Comparison of ENCODE assay signal across 24 mouse cellular contexts in the genomic region with DNA sequence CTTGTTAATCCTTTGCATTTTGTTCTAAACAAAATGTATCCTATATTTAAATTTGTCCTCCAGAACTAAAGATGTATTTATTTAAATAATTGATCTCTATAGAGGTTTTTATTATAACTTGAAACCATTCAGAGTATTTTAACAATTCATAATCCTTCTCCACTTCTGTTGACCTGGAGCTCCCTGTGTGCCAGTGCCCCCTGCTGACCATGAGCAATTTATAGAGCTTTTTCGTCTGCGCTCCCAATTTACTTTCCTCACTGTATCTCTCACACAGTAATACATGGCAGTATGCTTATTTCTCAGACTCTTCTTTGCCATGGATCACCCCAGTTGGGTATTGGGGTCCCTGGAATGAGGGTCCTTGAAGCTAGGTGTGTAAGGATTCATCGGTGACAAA.
A peak's percentile ranks its signal among the peaks of the same experiment; 100 is the strongest.
DNase-seq lines count a peak whose midpoint lies in the region; ATAC-seq and TF ChIP-seq lines count a peak whose summit lies in the region.
"Had no signal": no experiment of that assay in that cellular context is flagged by ENCODE, and none has a peak within 500 bp of the region (broad histone marks: within the 10 kb centered on the region; RNA-seq: fewer than 3 reads in every experiment).

No protein-coding gene starts in this region.

- no peaks in the 10 kb centered on the region for H3K36me3 ChIP-seq in liver, postnatal 0 days (replicated peaks; ENCODE audit: insufficient read depth, low read length)
- no peaks in the 10 kb centered on the region for H3K36me3 ChIP-seq in liver, embryonic 12.5 days
- no peaks in the 10 kb centered on the region for H3K36me3 ChIP-seq in splenic B cell, adult 2 months (ENCODE audit: control insufficient read depth, insufficient read depth, low read length, poor library complexity, severe bottlenecking)
- H3K36me3 ChIP-seq: forebrain, embryonic 10.5 days; heart, embryonic 10.5 days; heart, embryonic 13.5 days had no signal

- H3K9me3 ChIP-seq in liver, postnatal 0 days (ENCODE audit: low read length): no peaks in the 10 kb centered on the region
- peaks cover 11% of the 10 kb centered on the region for H3K9me3 ChIP-seq in liver, embryonic 12.5 days (replicated peaks)

- DNase-seq in kidney, adult 18-20 months: peak; percentile 8
- no peak for DNase-seq in kidney, adult 8-10 months
- no peak for DNase-seq in liver, postnatal 0 days
- DNase-seq in splenic B cell, adult 2 months (ENCODE audit: low read depth, low spot score): peak; percentile 1
- DNase-seq in cerebellum, adult 11-12 months: no peak
- DNase-seq: adrenal gland, postnatal 10 days; adrenal gland, postnatal 36 days; cerebellum, adult 11 months; cerebellum, adult 8-10 months; cerebellum, postnatal 10 days; cerebellum, postnatal 36 days; gastrocnemius, postnatal 10 days; gastrocnemius, postnatal 36 days; heart, adult 2 months; heart, postnatal 14 days; heart, postnatal 4 days had no signal

- H3K27me3 ChIP-seq in liver, postnatal 0 days (ENCODE audit: insufficient read depth, low read length): no peaks in the 10 kb centered on the region
- no peaks in the 10 kb centered on the region for H3K27me3 ChIP-seq in liver, embryonic 12.5 days (replicated peaks)
- no peaks in the 10 kb centered on the region for H3K27me3 ChIP-seq in splenic B cell, adult 2 months (ENCODE audit: control insufficient read depth, insufficient read depth, low read length, poor library complexity, severe bottlenecking)
- H3K27me3 ChIP-seq: forebrain, embryonic 13.5 days; heart, embryonic 13.5 days had no signal

- no peak for TF ChIP-seq EP300 in liver, postnatal 0 days (IDR thresholded peaks at IDR 0.05; ENCODE audit: low read depth)

- no peaks in the 10 kb centered on the region for H3K4me1 ChIP-seq in liver, postnatal 0 days (ENCODE audit: insufficient read depth)
- H3K4me1 ChIP-seq in liver, embryonic 12.5 days: no peaks in the 10 kb centered on the region
- H3K4me1 ChIP-seq: forebrain, embryonic 10.5 days; forebrain, embryonic 13.5 days; heart, embryonic 10.5 days; heart, embryonic 13.5 days had no signal

- no peak overlapping the region for H3K4me2 ChIP-seq in liver, postnatal 0 days (ENCODE audit: low read depth, low read length)
- no peak overlapping the region for H3K4me2 ChIP-seq in liver, embryonic 12.5 days
- H3K4me2 ChIP-seq: forebrain, embryonic 13.5 days; heart, embryonic 13.5 days; hindbrain, embryonic 14.5 days had no signal

- H3K4me3 ChIP-seq in liver, postnatal 0 days (ENCODE audit: low read depth, low read length): no peak overlapping the region
- no peak overlapping the region for H3K4me3 ChIP-seq in liver, embryonic 12.5 days
- H3K4me3 ChIP-seq: forebrain, embryonic 10.5 days; forebrain, embryonic 13.5 days; heart, adult 2 months; heart, embryonic 10.5 days; heart, embryonic 13.5 days had no signal

- 0 out of 2 replicates have a peak, but pooled peaks have one; percentile 9 for TF ChIP-seq CTCF in liver, postnatal 0 days (IDR thresholded peaks at IDR 0.05; ENCODE audit: low read depth)

- no peak overlapping the region for H3K9ac ChIP-seq in liver, postnatal 0 days (replicated peaks)
- H3K9ac ChIP-seq in liver, embryonic 12.5 days: no peak overlapping the region
- H3K9ac ChIP-seq: forebrain, embryonic 13.5 days; heart, embryonic 13.5 days; hindbrain, embryonic 14.5 days had no signal

- 86% methylated on average over 3 of the region's 3 CpGs for WGBS in liver, postnatal 0 days (ENCODE audit: insufficient replicate concordance)
- WGBS in liver, embryonic 12.5 days (ENCODE audit: insufficient replicate concordance): 66% methylated on average over 3 of the region's 3 CpGs

- H3K27ac ChIP-seq in liver, postnatal 0 days (ENCODE audit: low read depth): no peak overlapping the region
- no peak overlapping the region for H3K27ac ChIP-seq in liver, embryonic 12.5 days
- H3K27ac ChIP-seq: forebrain, embryonic 10.5 days; forebrain, embryonic 13.5 days; heart, adult 2 months; heart, embryonic 10.5 days; heart, embryonic 13.5 days; hindbrain, embryonic 14.5 days; hindbrain, postnatal 0 days had no signal

- no peak for ATAC-seq in liver, postnatal 0 days
- no peak for ATAC-seq in liver, embryonic 12.5 days
- ATAC-seq: forebrain, embryonic 13.5 days; forebrain, embryonic 16.5 days; hindbrain, postnatal 0 days had no signal

Comparison
In these comparisons a context has a peak if more than half of its experiments do, and no peak if none do; other contexts are left out.
1. DNase-seq: peak in kidney, adult 18-20 months (single experiment) and splenic B cell, adult 2 months (single experiment); none in kidney, adult 8-10 months (0 of 2), liver, postnatal 0 days (single experiment) and cerebellum, adult 11-12 months (single experiment).